Mouse (Mus musculus): ENCODE measurements around the gene Arid3a.
A peak's percentile ranks its signal among the peaks of the same experiment; 100 is the strongest.
"Not testable (repeated sequence)": the region's sequence is repeated elsewhere in the genome, so short reads cannot be mapped to it uniquely, and the experiment has no call there.

Arid3a gene

DNA sequence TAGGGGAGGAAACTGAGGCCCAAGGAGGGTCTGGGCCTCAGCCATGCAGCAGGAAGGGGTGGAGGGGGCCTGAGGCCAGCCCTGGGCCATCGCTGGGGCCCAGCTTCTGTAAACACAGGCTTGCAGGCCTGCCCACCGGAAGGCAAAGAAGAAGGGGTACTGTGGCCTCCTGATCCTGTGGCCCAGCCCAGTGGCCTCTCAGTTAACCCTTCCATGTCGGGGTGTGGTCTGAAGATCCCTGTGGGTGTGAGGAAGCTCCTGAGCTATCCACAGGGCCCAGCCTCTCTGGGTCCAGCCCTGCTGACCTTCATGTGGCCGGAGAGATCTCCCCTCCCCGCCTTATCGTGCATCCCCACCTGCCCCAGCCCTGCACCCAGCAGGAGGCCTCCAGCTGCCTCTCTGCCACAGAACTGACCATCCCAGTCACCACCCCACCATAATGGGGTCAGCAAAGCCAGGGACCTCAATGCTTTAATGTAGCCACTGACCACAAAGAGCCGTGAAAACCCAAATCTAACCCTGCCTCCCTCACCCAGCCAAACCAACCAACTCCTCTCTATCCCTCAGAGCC is 20.0 kb downstream of the Arid3a start:
- DNase-seq (ENCODE audit: low read depth, low spot score) = no peak

DNA sequence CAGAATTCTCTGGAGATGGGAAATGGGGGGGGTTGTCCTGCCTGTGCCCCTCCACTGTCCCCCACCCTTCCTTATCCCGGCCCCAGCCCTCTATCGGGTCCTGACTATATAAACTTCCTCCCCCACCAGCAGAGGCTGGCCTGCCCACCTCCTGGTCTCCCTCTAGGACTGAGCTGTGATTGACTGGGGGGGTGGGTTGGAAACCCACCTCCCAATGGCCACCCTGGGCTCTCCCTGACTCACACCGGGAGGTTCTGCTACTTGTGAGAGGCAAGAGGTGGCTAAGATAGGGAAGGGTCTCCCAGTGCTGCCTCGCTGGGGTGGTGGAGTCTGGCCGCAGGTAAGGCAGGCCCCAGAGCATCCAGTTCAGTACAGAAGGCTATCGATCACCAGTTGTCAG is 20.7 kb downstream of the Arid3a start:
- no peak for DNase-seq (ENCODE audit: low read depth, low spot score)

DNA sequence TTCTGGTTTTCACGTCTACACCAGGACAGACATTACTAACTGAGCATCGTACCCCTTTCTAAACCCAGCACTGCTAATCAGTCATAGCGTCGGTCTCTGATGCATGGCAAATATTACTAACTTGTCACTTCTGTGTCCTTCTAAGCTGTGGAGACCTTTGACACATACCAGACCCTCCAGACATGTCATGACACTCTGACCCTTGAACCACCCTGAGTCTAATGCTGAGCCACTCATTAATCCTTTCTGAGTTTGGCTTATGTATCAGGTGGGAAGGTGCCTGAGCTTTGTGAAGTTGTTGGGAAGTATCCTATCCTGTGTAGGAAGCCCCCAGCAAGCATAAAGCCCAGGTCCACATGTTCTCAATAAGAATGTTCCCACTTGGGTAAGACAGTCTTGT is 23.0 kb downstream of the Arid3a start:
- DNase-seq (ENCODE audit: low read depth, low spot score) = no peak

DNA sequence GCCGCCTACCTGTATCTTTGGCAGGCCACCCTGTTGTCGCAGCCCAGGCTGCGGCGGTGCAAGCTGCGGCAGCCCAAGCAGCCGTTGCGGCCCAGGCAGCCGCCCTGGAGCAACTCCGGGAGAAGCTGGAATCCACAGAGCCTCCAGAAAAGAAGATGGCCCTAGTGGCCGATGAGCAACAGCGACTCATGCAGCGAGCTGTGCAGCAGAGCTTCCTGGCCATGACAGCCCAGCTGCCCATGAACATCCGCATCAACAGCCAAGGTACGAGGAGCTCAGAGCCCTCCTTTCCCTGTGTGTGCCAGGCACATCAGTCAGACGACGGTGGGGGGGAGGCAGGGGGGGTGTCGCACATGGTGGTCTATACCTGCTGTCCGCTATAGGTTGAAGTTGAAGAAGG is 23.8 kb downstream of the Arid3a start:
- no peak for DNase-seq (ENCODE audit: low read depth, low spot score)

DNA sequence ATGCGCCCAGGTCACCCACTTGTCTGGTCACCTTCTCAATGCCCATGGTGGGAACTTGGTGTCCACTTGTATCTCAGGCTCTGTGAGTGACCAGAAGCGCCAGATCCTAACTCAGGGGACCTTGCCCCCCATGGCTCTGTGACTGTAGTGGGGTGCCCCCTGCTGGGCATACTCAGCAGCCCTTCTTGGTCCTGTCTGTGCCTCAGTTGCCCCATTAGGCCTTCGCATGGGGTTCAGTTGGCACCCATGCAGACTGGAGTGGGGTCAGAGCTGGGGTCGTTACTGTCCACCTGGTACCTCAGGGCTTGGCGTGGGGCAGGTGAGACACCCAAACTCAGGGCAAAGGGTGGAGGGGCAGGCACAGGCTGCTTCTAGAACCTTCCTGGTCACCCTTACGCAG is 27.1 kb downstream of the Arid3a start:
- no peak for DNase-seq (ENCODE audit: low read depth, low spot score)

- no peak for DNase-seq (ENCODE audit: low read depth, low spot score)
These were observed 28.8 kb downstream of the Arid3a start for GRCm38 (mm10) chr10:79955691-79956090.

- DNase-seq (ENCODE audit: low read depth, low spot score) = no peak
These were observed 29.9 kb downstream of the Arid3a start for GRCm38 (mm10) chr10:79956643-79957154.

GRCm38 (mm10) chr10:79958140-79958816 is 31.4 kb downstream of the Arid3a start:
- no peak for DNase-seq (ENCODE audit: low read depth, low spot score)

GRCm38 (mm10) chr10:79959412-79959811 is 32.6 kb downstream of the Arid3a start:
- not testable (repeated sequence) for DNase-seq (ENCODE audit: low read depth, low spot score)

DNA sequence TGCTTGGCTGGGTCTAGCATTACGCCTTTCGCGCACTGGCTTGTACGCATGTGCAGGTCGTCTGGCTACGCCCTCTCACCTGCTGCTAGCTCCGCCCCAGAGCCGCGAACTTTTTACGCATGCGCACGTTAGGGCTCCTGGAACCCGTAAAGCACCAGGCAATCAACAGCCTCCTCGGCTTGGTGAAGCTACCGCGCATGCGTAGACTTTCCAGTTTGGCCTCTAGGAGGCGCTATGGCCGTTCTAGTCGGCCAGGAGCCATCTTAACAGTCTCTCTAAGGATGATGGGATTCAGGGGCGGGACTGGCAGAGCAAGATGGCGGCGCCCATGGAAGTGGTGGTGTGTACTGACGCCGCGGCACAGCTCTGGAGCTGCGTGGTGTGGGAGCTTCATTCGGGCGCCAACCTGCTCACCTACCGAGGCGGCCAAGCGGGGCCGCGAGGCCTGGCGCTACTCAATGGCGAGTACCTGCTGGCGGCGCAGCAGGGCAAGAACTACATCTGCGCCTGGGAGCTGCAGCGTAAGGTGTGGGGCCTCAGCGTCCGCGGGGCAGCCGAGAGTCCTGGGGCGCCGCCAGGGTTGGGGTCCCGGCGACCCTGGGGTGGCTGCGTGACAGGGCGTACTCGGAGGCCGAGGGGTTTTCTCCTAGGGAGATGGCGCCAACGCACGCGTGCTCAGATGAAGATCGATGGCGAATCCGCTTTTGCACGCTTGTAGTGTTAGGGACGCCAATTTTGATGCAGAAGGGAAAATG is 33.2 kb downstream of the Arid3a start, which contains the start of gene Wdr18:
Gene Wdr18 (plus strand): TSS at position 306 of the 755 bp plus-strand sequence.
- DNase-seq (ENCODE audit: low read depth, low spot score) = peak; percentile 99

DNA sequence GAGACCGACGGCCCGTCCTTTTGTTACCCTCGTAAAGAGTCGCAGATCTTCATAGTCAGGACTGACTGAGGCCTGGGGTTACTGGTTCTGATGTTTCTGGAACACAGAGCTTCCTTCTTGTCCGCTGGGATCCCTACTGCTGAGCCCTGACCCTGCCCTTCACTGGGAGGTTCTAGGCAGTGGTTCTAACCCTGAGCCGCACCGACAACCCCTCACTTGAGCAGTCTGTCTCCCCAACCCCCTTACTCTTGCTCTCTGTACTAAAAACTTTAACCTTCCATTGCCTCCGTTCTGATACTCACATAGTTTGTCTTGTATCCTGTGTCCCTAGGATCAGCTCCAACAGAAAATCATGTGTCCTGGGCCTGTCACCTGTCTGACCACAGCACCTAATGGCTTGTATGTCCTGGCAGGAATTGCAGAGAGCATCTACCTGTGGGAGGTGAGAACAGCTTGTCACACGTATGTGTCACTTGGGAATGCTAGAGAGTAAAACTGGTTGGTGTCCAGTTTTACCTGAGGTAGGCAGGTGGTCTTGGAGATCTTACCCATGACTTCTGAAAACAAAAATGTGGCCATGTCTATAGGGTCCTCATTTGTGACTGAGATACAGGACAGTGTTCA is 33.9 kb downstream of the Arid3a start:
- DNase-seq (ENCODE audit: low read depth, low spot score) = no peak

DNA sequence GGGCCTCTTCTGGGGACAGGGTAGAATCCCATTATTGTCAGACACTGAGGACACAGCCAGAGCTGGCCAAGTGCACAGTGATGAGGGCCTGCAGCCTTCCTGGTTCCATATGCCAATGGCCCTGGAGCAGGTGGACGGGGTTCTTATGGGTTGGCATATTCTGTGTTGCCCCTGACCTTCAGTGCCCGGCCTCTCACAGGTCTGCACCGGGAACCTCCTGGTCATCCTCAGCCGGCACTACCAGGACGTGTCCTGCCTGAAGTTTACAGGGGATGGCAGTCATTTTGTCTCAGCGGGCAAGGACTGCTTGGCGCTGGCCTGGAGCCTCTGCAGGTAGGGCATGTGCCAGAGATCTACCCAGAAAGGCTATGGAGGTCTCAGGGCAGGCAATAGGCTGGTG is 37.9 kb downstream of the Arid3a start:
- DNase-seq (ENCODE audit: low read depth, low spot score) = no peak

DNA sequence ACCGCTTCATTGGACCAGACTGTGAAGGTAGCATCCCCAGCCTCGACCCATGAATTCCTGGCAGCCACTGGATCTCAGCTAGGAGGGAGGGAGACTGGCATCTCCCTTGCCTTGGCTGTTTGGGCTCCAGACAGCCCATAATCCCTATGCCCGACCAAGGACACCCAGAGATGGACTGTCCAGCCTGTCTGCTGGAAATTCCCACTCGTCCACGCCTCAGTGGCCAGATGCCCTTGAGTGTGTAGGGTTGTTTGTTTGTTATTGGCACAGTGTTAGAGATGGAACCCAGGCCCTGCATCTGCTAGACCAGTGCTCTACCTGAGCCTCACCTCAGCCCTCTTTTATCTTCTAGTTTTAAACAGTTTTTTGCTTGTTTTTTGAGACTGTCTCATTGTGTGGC is 38.5 kb downstream of the Arid3a start:
- DNase-seq (ENCODE audit: low read depth, low spot score) = no peak

DNA sequence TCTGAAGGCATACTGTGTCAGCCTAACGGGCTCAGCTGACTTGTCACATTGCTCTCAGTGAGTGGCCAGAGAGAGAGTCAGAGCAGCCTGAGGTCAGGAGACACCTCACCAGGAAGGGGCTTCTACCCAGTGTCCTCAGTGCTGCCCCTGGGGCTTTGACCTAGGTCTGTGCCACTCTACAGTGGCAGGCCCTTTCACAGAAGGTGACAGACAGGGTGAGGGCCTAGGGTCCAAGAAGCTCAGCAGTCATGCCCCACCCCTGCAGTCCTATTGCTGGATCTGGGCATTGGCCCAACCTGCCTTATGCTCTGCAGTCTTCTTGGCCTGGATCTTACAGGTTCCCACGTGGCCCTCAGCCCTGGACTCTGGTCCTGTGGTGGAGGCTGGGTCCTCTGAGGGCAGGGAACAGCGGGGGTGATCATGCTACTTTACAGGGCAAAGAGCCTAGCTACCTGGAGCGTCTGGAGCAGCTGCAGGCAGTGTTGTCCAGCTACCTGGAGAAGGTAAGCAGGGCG is 40.1 kb downstream of the Arid3a start:
- no peak for DNase-seq (ENCODE audit: low read depth, low spot score)

- DNase-seq (ENCODE audit: low read depth, low spot score) = no peak
These were observed 41.3 kb downstream of the Arid3a start for GRCm38 (mm10) chr10:79968181-79968580.

- DNase-seq (ENCODE audit: low read depth, low spot score) = no peak
These were observed 42.3 kb downstream of the Arid3a start for GRCm38 (mm10) chr10:79969124-79969568.

- DNase-seq (ENCODE audit: low read depth, low spot score) = no peak
These were observed 43.8 kb downstream of the Arid3a start, which contains the start of gene Grin3b for GRCm38 (mm10) chr10:79970415-79971182. TSS of gene Grin3b (plus strand) at chr10:79970715.

- no peak for DNase-seq (ENCODE audit: low read depth, low spot score)
These were observed 44.3 kb downstream of the Arid3a start for GRCm38 (mm10) chr10:79971183-79971497.

GRCm38 (mm10) chr10:79972831-79973230 is 46.0 kb downstream of the Arid3a start:
- DNase-seq (ENCODE audit: low read depth, low spot score) = no peak

DNA sequence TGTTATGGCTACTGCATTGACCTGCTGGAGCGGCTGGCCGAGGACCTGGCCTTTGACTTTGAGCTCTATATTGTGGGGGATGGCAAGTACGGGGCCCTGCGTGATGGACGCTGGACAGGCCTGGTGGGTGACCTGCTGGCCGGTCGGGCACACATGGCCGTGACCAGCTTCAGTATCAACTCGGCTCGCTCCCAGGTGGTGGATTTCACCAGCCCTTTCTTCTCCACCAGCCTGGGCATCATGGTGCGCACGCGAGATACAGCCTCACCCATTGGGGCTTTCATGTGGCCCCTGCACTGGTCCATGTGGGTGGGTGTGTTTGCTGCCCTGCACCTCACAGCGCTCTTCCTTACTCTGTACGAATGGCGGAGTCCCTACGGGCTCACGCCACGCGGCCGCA is 47.2 kb downstream of the Arid3a start:
- DNase-seq (ENCODE audit: low read depth, low spot score) = no peak

DNA sequence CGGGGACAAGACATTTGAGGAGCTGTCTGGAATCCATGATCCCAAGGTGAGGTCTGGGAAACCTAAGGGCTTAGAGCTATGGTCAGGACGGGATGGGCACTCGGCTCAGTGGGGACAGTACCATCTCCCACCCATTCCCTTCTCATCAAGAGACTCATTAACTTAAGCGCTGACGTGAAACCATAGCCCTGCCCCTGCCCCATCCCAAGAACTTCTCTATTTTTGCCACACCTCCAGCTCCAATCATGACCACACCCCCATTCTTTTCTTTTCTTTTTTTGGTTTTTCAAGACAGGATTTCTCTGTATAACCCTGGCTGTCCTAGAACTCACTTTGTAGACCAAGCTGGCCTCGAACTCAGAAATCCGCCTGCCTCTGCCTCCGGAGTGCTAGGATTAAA is 47.8 kb downstream of the Arid3a start:
- DNase-seq (ENCODE audit: low read depth, low spot score) = no peak

All from telencephalon, adult 2 months (tissue).